Mouse (Mus musculus) monocyte, adult 5-6 weeks (primary cell): ENCODE results near the gene Prkg1. TPM values are rescaled to one million over a fixed set of nuclear protein-coding genes. Genes with fewer than 3 reads are reported as not detected.
"Not testable (repeated sequence)": the region's sequence is repeated elsewhere in the genome, so short reads cannot be mapped to it uniquely, and the experiment has no call there.

ENCODE experiments used
- ATAC-seq: fragments of 153-309, 156-312 bp; replicated peaks from 2 replicates; pipeline ENCODE4 v1.8.0; 2017; ENCODE audit warnings: mild to moderate bottlenecking; ENCODE audit not compliant: low TSS enrichment, insufficient number of reproducible peaks, severe bottlenecking, poor library complexity, low FRiP score
- total RNA-seq: library from RNA; stranded (forward); fragments of 200-1000, 200-491, 200-594 nt; gene quantifications from 3 replicates; pipeline ENCODE4 v1.2.3, GENCODE M21; 2017

The Prkg1 gene
- total RNA-seq, 1 experiment from 2014 or later = 0.57 TPM

GRCm38 (mm10) chr19:30637471-30637870 lies 1127.4 kb downstream of the Prkg1 start:
- ATAC-seq = no peak

- ATAC-seq = no peak
Measured at GRCm38 (mm10) chr19:30631051-30631450, 1133.8 kb downstream of the Prkg1 start.

GRCm38 (mm10) chr19:30626036-30626435 lies 1138.8 kb downstream of the Prkg1 start:
- no peak for ATAC-seq

GRCm38 (mm10) chr19:30625391-30625790 lies 1139.4 kb downstream of the Prkg1 start:
- ATAC-seq = no peak

GRCm38 (mm10) chr19:30623620-30624019 lies 1141.2 kb downstream of the Prkg1 start:
- ATAC-seq = no peak

- ATAC-seq = no peak
Measured at GRCm38 (mm10) chr19:30613150-30613865, 1151.5 kb downstream of the Prkg1 start.

GRCm38 (mm10) chr19:30586366-30586765 lies 1178.5 kb downstream of the Prkg1 start:
- ATAC-seq = no peak

GRCm38 (mm10) chr19:30564516-30564915 lies 1200.3 kb downstream of the Prkg1 start:
- no peak for ATAC-seq

GRCm38 (mm10) chr19:30563876-30564275 lies 1201.0 kb downstream of the Prkg1 start:
- ATAC-seq = no peak

- no peak for ATAC-seq
Measured at GRCm38 (mm10) chr19:30558024-30558423, 1206.8 kb downstream of the Prkg1 start.

- no peak; the same call in 1 of the 2 replicates for ATAC-seq
Measured at GRCm38 (mm10) chr19:30554467-30554881, 1210.4 kb downstream of the Prkg1 start.

GRCm38 (mm10) chr19:30553740-30554139 lies 1211.1 kb downstream of the Prkg1 start:
- ATAC-seq = no peak

GRCm38 (mm10) chr19:30552260-30552659 lies 1212.6 kb downstream of the Prkg1 start:
- ATAC-seq = no peak

- no peak for ATAC-seq
Measured at GRCm38 (mm10) chr19:30549854-30550647, 1214.8 kb downstream of the Prkg1 start.

GRCm38 (mm10) chr19:30549044-30549853 lies 1215.6 kb downstream of the Prkg1 start, which contains the start of gene Dkk1:
TSS of gene Dkk1 (minus strand) at chr19:30549665.
- ATAC-seq = no peak

- ATAC-seq = no peak
Measured at GRCm38 (mm10) chr19:30548411-30549043, 1216.3 kb downstream of the Prkg1 start.

- not testable (repeated sequence) for ATAC-seq
Measured at GRCm38 (mm10) chr19:30539365-30539941, 1225.4 kb downstream of the Prkg1 start.

GRCm38 (mm10) chr19:30516771-30517170 lies 1248.1 kb downstream of the Prkg1 start:
- no peak for ATAC-seq
